Comparison of ENCODE assay signal across 9 mouse cellular contexts in genomic region chr11:103649983-103650493, GRCm38 (mm10). TPM values are rescaled to one million over a fixed set of nuclear protein-coding genes. Genes with fewer than 3 reads are reported as not detected.
DNase-seq lines count a peak whose midpoint lies in the region; ATAC-seq lines count a peak whose summit lies in the region.
"Had no signal": no experiment of that assay in that cellular context is flagged by ENCODE, and none has a peak within 500 bp of the region (broad histone marks: within the 10 kb centered on the region; RNA-seq: fewer than 3 reads in every experiment).

No protein-coding gene starts in this region.

- H3K9me3 ChIP-seq in limb, embryonic 13.5 days, result no peaks in the 10 kb centered on the region
- no peaks in the 10 kb centered on the region for H3K9me3 ChIP-seq in stomach, embryonic 16.5 days (replicated peaks; ENCODE audit: control insufficient read depth, low read length)

- peak overlapping the region; percentile 81 for H3K4me2 ChIP-seq in limb, embryonic 13.5 days (replicated peaks)
- peak overlapping the region; percentile 65 for H3K4me2 ChIP-seq in stomach, embryonic 16.5 days (ENCODE audit: low read depth, low read length)

- H3K9ac ChIP-seq in limb, embryonic 13.5 days, result peak overlapping the region; percentile 25; the same call in 1 of the 2 replicates
- no peak overlapping the region for H3K9ac ChIP-seq in stomach, embryonic 16.5 days (ENCODE audit: low read length)

- peaks cover 94% of the 10 kb centered on the region for H3K27me3 ChIP-seq in limb, embryonic 13.5 days
- H3K27me3 ChIP-seq in stomach, embryonic 16.5 days (ENCODE audit: control insufficient read depth, insufficient read depth, low read length), result peaks cover 65% of the 10 kb centered on the region

- H3K27ac ChIP-seq in limb, embryonic 13.5 days, result no peak overlapping the region
- H3K27ac ChIP-seq in stomach, embryonic 16.5 days (ENCODE audit: low read length), result no peak overlapping the region

- WGBS in limb, embryonic 13.5 days, result under 1% methylated on average over 37 of the region's 37 CpGs
- under 1% methylated on average over 37 of the region's 37 CpGs for WGBS in stomach, embryonic 16.5 days

- H3K36me3 ChIP-seq in limb, embryonic 13.5 days, result no peaks in the 10 kb centered on the region
- no peaks in the 10 kb centered on the region for H3K36me3 ChIP-seq in stomach, embryonic 16.5 days (ENCODE audit: control insufficient read depth, insufficient read depth, low read length)

- no peak for DNase-seq in frontal cortex, postnatal 25 days (ENCODE audit: low spot score in 2 of 2)
- peak; percentile 35 for DNase-seq in right cerebral cortex, postnatal 4 days
- DNase-seq in right cerebral cortex, postnatal 14 days, result no peak
- DNase-seq in spleen, postnatal 36 days (ENCODE audit: low spot score in 2 of 2), result no peak
- DNase-seq in right cerebral cortex, postnatal 25 days, result no peak

- peak overlapping the region; percentile 47 for H3K4me3 ChIP-seq in limb, embryonic 13.5 days
- H3K4me3 ChIP-seq in stomach, embryonic 16.5 days (replicated peaks; ENCODE audit: low read length), result peak overlapping the region; percentile 41

- H3K4me1 ChIP-seq in limb, embryonic 13.5 days, result peaks cover 19% of the 10 kb centered on the region
- peaks cover 8% of the 10 kb centered on the region for H3K4me1 ChIP-seq in stomach, embryonic 16.5 days (ENCODE audit: control insufficient read depth, insufficient read depth, low read length)

- ATAC-seq in frontal cortex, adult (ENCODE audit: low TSS enrichment), result peak; percentile 11; the same call in 1 of the 2 replicates
- ATAC-seq in limb, embryonic 13.5 days (ENCODE audit: low FRiP score, low read depth), result no peak
- no peak for ATAC-seq in stomach, embryonic 16.5 days (ENCODE audit: insufficient read depth, low FRiP score)

RNA-seq across cellular contexts. Expression of gene Rprml, which starts 0.7 kb away (rescaled TPM):
- 0.14 TPM in 1 of 2 replicates, not detected in the other for polyA plus RNA-seq in limb, embryonic 13.5 days (2015; fragmentation: Nextera tagmentation; extraction: Ambion mirVana)
- 0.22 TPM in 1 of 2 replicates, not detected in the other for polyA plus RNA-seq in stomach, embryonic 16.5 days (2015; fragmentation: Nextera tagmentation; extraction: Ambion mirVana)
- polyA plus RNA-seq: liver, adult 2 months had no signal

RNA-seq across cellular contexts. Expression of gene Lyzl6, which starts 11.3 kb away (rescaled TPM):
- not detected in 2 replicates for polyA plus RNA-seq in limb, embryonic 13.5 days (2015; fragmentation: Nextera tagmentation; extraction: Ambion mirVana)
- polyA plus RNA-seq in stomach, embryonic 16.5 days (2015; fragmentation: Nextera tagmentation; extraction: Ambion mirVana), result not detected in 2 replicates
- polyA plus RNA-seq: liver, adult 2 months had no signal

RNA-seq across cellular contexts. Expression of gene Gm884, which starts 29.1 kb away (rescaled TPM):
- not detected in 2 replicates for polyA plus RNA-seq in limb, embryonic 13.5 days (2015; fragmentation: Nextera tagmentation; extraction: Ambion mirVana)
- not detected in 2 replicates for polyA plus RNA-seq in stomach, embryonic 16.5 days (2015; fragmentation: Nextera tagmentation; extraction: Ambion mirVana)
- polyA plus RNA-seq: liver, adult 2 months had no signal

RNA-seq across cellular contexts. Expression of gene Gosr2, which starts 47.7 kb away (rescaled TPM):
- polyA plus RNA-seq in limb, embryonic 13.5 days (2015; fragmentation: Nextera tagmentation; extraction: Ambion mirVana), result 96.5 and 103 TPM in 2 replicates
- 75.1 and 78.1 TPM in 2 replicates for polyA plus RNA-seq in stomach, embryonic 16.5 days (2015; fragmentation: Nextera tagmentation; extraction: Ambion mirVana)
